Mouse (Mus musculus): ENCODE results near the gene Cdyl2. TPM values are rescaled to one million over a fixed set of nuclear protein-coding genes. Genes with fewer than 3 reads are reported as not detected.
A peak's percentile ranks its signal among the peaks of the same experiment; 100 is the strongest.

Gene Cdyl2
- total RNA-seq, 2 experiments from 2014 or later = 11.4 to 11.5 TPM

GRCm38 (mm10) chr8:116623591-116623990 is 109.2 kb downstream of the Cdyl2 start:
- DNase-seq (ENCODE audit: low spot score in 2 of 2) = no peak

- no peak for DNase-seq (ENCODE audit: low spot score in 2 of 2)
Measured at GRCm38 (mm10) chr8:116622326-116622725, 110.5 kb downstream of the Cdyl2 start.

GRCm38 (mm10) chr8:116621158-116621961 is 111.4 kb downstream of the Cdyl2 start:
- DNase-seq (ENCODE audit: low spot score in 2 of 2) = peak; percentile 29 to 46

GRCm38 (mm10) chr8:116619686-116620320 is 113.0 kb downstream of the Cdyl2 start:
- DNase-seq (ENCODE audit: low spot score in 2 of 2) = peak in 1 of 2 experiments; percentile 41

GRCm38 (mm10) chr8:116619221-116619620 is 113.6 kb downstream of the Cdyl2 start:
- DNase-seq (ENCODE audit: low spot score in 2 of 2) = no peak

- DNase-seq (ENCODE audit: low spot score in 2 of 2) = no peak
Measured at GRCm38 (mm10) chr8:116618797-116619196, 114.0 kb downstream of the Cdyl2 start.

- DNase-seq (ENCODE audit: low spot score in 2 of 2) = no peak
Measured at GRCm38 (mm10) chr8:116617891-116618290, 114.9 kb downstream of the Cdyl2 start.

GRCm38 (mm10) chr8:116616369-116616768 is 116.4 kb downstream of the Cdyl2 start:
- no peak for DNase-seq (ENCODE audit: low spot score in 2 of 2)

- DNase-seq (ENCODE audit: low spot score in 2 of 2) = peak in 1 of 2 experiments; percentile 22
Measured at GRCm38 (mm10) chr8:116614901-116615300, 117.9 kb downstream of the Cdyl2 start.

GRCm38 (mm10) chr8:116606171-116606570 is 126.6 kb downstream of the Cdyl2 start:
- DNase-seq (ENCODE audit: low spot score in 2 of 2) = no peak

- no peak for DNase-seq (ENCODE audit: low spot score in 2 of 2)
Measured at GRCm38 (mm10) chr8:116602806-116603205, 130.0 kb downstream of the Cdyl2 start.

- DNase-seq (ENCODE audit: low spot score in 2 of 2) = no peak
Measured at GRCm38 (mm10) chr8:116599728-116600127, 133.1 kb downstream of the Cdyl2 start.

- DNase-seq (ENCODE audit: low spot score in 2 of 2) = no peak
Measured at GRCm38 (mm10) chr8:116591226-116591625, 141.6 kb downstream of the Cdyl2 start.

GRCm38 (mm10) chr8:116590546-116590945 is 142.2 kb downstream of the Cdyl2 start:
- DNase-seq (ENCODE audit: low spot score in 2 of 2) = no peak

GRCm38 (mm10) chr8:116590106-116590505 is 142.7 kb downstream of the Cdyl2 start:
- no peak for DNase-seq (ENCODE audit: low spot score in 2 of 2)

- DNase-seq (ENCODE audit: low spot score in 2 of 2) = no peak
Measured at GRCm38 (mm10) chr8:116587616-116588468, 144.9 kb downstream of the Cdyl2 start.

GRCm38 (mm10) chr8:116581318-116582019 is 151.3 kb downstream of the Cdyl2 start:
- no peak for DNase-seq (ENCODE audit: low spot score in 2 of 2)

- DNase-seq (ENCODE audit: low spot score in 2 of 2) = no peak
Measured at GRCm38 (mm10) chr8:116576732-116577131, 156.1 kb downstream of the Cdyl2 start.

- DNase-seq (ENCODE audit: low spot score in 2 of 2) = no peak
Measured at GRCm38 (mm10) chr8:116573085-116573484, 159.7 kb downstream of the Cdyl2 start.

- no peak for DNase-seq (ENCODE audit: low spot score in 2 of 2)
Measured at GRCm38 (mm10) chr8:116552778-116553177, 180.0 kb downstream of the Cdyl2 start.

GRCm38 (mm10) chr8:116552255-116552654 is 180.5 kb downstream of the Cdyl2 start:
- DNase-seq (ENCODE audit: low spot score in 2 of 2) = no peak

Data from layer of hippocampus, postnatal 14 days (tissue).